Mouse (Mus musculus): ENCODE data around the gene Pxmp4. TPM values are rescaled to one million over a fixed set of nuclear protein-coding genes. Genes with fewer than 3 reads are reported as not detected.

Pxmp4 gene
- polyA plus RNA-seq, 1 experiment from 2014 or later: 24.1 TPM

DNA sequence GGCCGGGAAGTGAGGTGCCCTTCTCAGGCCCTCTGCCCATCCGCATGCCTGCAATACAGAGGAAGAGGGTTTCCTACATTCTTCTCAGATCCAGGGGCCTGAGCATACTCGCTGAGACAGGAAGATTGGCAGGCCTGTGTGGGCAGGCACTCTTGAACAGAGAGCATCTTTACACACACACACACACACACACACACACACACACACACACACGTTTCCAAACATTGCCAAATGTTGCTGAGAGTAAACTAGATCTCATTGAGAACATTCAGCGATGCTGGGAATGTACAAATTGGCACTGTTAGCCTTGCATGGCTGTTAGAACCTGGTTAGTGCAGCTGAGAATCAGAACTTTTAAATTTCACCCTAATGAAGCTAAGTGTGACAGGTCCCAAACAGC, 27.0 kb upstream of the Pxmp4 start:
- Histone ChIP-seq H3K9me3 (ENCODE audit: low read depth, low read length) (no peaks in the 10 kb centered on the region), H3K4me1 (ENCODE audit: insufficient read depth) (no peaks in the 10 kb centered on the region), H3K27me3 (ENCODE audit: insufficient read depth, low read length) (no peaks in the 10 kb centered on the region), H3K4me2 (no peak overlapping the region), H3K4me3 (ENCODE audit: low read depth, low read length) (no peak overlapping the region), H3K27ac (ENCODE audit: low read depth) (no peak overlapping the region), H3K9ac (no peak overlapping the region), H3K36me3 (ENCODE audit: insufficient read depth) (peaks cover 25% of the 10 kb centered on the region; the same call in 1 of the 2 replicates)
- DNase-seq (no peak), ATAC-seq (ENCODE audit: insufficient read depth) (no peak)
- TF ChIP-seq CTCF (IDR thresholded peaks at IDR 0.05; ENCODE audit: low read depth): no peak
- 79% methylated on average over 5 of the region's 5 CpGs for WGBS

DNA sequence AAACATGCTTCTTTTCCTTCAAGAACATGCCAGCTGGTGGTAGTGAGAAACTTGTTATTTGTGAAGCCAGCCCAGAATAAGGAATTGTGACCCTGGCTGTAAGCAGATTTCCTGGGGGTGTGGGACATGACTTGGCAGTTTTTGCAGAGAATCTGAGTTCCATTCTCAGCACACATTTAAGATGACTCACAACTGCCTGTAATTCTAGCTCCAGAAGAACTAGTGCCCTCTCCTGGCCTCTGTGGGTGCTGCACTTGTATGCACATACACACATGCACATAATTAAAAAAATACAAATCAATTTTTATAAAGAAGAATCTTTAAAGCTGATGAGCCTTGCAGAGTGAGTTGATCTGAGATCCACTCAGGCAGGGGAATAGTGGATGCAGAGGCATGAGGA, 20.6 kb upstream of the Pxmp4 start:
- ATAC-seq (ENCODE audit: insufficient read depth) (no peak), DNase-seq (no peak)
- Histone ChIP-seq H3K9ac (no peak overlapping the region), H3K4me1 (ENCODE audit: insufficient read depth) (no peaks in the 10 kb centered on the region), H3K36me3 (ENCODE audit: insufficient read depth) (peaks cover 16% of the 10 kb centered on the region; the same call in 1 of the 2 replicates), H3K27me3 (ENCODE audit: insufficient read depth, low read length) (no peaks in the 10 kb centered on the region), H3K27ac (ENCODE audit: low read depth) (no peak overlapping the region), H3K4me3 (ENCODE audit: low read depth, low read length) (no peak overlapping the region), H3K4me2 (no peak overlapping the region), H3K9me3 (ENCODE audit: low read depth, low read length) (no peaks in the 10 kb centered on the region)
- TF ChIP-seq CTCF (IDR thresholded peaks at IDR 0.05; ENCODE audit: low read depth): no peak

DNA sequence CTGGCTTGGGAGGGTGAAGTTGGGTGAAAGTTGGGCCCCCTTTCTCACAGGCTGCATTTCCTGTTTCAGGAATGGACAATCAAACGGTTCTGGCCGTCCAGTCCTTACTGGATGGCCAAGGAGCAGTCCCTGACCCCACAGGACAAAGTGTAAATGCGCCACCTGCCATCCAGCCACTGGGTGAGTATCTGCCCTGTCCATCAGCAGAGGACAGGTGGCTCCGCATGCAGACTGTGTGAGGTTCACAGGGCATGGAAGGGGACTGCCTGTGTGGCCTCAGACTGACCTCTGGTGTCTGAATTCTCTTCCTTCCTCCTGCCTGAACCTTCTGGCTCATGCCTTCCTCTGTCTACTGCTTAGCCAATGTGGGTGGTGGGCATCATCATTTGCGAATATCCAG, 18.2 kb upstream of the Pxmp4 start:
- Histone ChIP-seq H3K4me2 (no peak overlapping the region), H3K9ac (no peak overlapping the region), H3K27ac (ENCODE audit: low read depth) (no peak overlapping the region), H3K27me3 (ENCODE audit: insufficient read depth, low read length) (no peaks in the 10 kb centered on the region), H3K4me3 (ENCODE audit: low read depth, low read length) (no peak overlapping the region), H3K36me3 (ENCODE audit: insufficient read depth) (peaks cover 11% of the 10 kb centered on the region; the same call in 1 of the 2 replicates), H3K4me1 (ENCODE audit: insufficient read depth) (no peaks in the 10 kb centered on the region), H3K9me3 (ENCODE audit: low read depth, low read length) (no peaks in the 10 kb centered on the region)
- TF ChIP-seq CTCF (IDR thresholded peaks at IDR 0.05; ENCODE audit: low read depth): no peak
- WGBS: 65% methylated on average over 5 of the region's 5 CpGs
- ATAC-seq (ENCODE audit: insufficient read depth): no peak
- DNase-seq: no peak

DNA sequence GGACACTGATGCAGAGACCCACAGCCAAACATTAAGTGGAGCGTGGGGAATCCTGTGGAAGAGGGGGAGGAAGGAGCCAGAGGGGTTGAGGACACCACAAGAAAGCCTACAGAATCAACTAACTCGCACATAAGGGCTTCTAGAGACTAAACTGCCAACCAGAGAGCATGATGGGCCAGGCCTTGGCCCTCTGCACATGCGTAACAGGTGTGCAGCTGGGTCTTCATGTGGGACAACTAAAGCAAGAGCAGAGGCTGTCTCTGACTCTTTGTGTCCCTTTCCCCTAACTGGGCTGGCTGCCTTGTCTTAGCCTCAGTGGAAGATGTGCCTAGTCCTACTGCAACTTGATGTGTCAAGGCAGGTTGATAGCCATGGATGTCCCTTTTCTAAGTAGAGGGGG, 13.6 kb upstream of the Pxmp4 start:
- Histone ChIP-seq H3K27ac (ENCODE audit: low read depth) (no peak overlapping the region), H3K4me2 (no peak overlapping the region), H3K9me3 (ENCODE audit: low read depth, low read length) (no peaks in the 10 kb centered on the region), H3K4me1 (ENCODE audit: insufficient read depth) (peaks cover 5% of the 10 kb centered on the region; the same call in 1 of the 2 replicates), H3K36me3 (ENCODE audit: insufficient read depth) (no peaks in the 10 kb centered on the region), H3K27me3 (ENCODE audit: insufficient read depth, low read length) (no peaks in the 10 kb centered on the region), H3K9ac (no peak overlapping the region), H3K4me3 (ENCODE audit: low read depth, low read length) (no peak overlapping the region)
- ATAC-seq (ENCODE audit: insufficient read depth) (no peak), DNase-seq (no peak)
- TF ChIP-seq CTCF (IDR thresholded peaks at IDR 0.05; ENCODE audit: low read depth): no peak
- WGBS: 84% methylated on average over 3 of the region's 3 CpGs

DNA sequence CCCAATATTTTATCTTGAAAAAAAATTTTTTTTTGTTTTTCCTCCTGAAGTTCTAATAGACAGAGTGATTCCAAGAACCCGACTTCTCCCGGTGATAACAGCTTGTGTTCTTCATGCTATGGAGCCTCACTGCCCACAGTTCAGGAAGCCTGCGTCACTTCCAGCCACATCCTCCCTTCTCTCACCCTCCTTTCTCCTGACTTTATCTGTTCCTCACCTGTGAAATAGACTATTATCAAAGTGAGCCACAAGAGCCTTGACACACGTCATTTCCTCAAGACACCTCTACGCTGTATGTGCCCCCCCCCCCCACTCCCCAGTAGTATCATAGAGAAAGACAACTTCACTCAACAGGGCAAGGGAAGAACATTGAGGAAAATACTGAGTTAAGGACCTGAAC, 12.2 kb upstream of the Pxmp4 start:
- no peaks in the 10 kb centered on the region for H3K27me3 ChIP-seq (ENCODE audit: insufficient read depth, low read length)
- no peak for TF ChIP-seq CTCF (IDR thresholded peaks at IDR 0.05; ENCODE audit: low read depth)
- ATAC-seq (ENCODE audit: insufficient read depth): no peak
- H3K4me2 ChIP-seq: no peak overlapping the region
- H3K4me3 ChIP-seq (ENCODE audit: low read depth, low read length): no peak overlapping the region
- no peaks in the 10 kb centered on the region for H3K36me3 ChIP-seq (ENCODE audit: insufficient read depth)
- no peak overlapping the region for H3K27ac ChIP-seq (ENCODE audit: low read depth)
- H3K9me3 ChIP-seq (ENCODE audit: low read depth, low read length): no peaks in the 10 kb centered on the region
- DNase-seq: no peak
- WGBS: 83% methylated on average over 5 of the region's 5 CpGs
- peaks cover 5% of the 10 kb centered on the region; the same call in 1 of the 2 replicates for H3K4me1 ChIP-seq (ENCODE audit: insufficient read depth)
- no peak overlapping the region for H3K9ac ChIP-seq

DNA sequence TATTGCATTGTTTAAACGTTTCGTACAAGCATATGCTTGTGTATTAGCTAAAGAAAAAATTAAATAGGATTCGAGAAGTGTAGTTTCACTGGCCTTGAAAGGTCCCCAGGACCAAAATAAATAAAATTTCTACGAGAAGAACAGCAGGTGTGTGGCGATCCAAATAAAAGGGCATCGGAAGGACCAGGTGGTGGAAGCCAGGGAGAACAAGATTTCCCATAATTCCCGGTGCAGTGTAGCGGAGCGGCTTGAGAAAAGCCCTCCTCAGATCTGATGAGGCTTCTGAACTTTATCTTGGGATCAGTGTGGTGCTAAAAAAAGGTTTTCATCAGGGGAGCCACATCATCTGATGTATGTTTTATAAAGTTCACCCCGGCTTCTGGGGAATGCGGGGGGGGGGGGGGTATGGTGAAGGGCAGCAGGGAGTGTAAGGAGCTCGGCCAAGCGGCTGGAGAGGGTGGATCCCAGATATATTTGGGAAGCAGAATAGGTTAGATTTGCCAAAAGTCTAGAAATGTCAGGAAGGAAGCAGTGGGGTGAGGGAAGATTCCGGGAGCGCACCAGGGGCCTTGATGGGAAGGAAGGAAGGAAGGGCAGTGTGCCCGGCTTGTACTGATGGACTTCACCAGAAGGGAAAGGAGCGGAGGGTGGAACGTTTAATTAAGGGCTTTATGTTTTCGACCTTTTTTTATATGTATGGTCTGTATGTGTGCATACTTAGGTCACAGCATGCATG, 11.5 kb upstream of the Pxmp4 start:
- Histone ChIP-seq H3K9me3 (ENCODE audit: low read depth, low read length) (no peaks in the 10 kb centered on the region), H3K27me3 (ENCODE audit: insufficient read depth, low read length) (no peaks in the 10 kb centered on the region), H3K36me3 (ENCODE audit: insufficient read depth) (no peaks in the 10 kb centered on the region), H3K9ac (no peak overlapping the region), H3K4me2 (peak overlapping the region; percentile 8; the same call in 1 of the 2 replicates), H3K27ac (ENCODE audit: low read depth) (peak overlapping the region; percentile 13; the same call in 1 of the 2 replicates), H3K4me1 (ENCODE audit: insufficient read depth) (peaks cover 5% of the 10 kb centered on the region; the same call in 1 of the 2 replicates), H3K4me3 (ENCODE audit: low read depth, low read length) (no peak overlapping the region)
- 64% methylated on average over 19 of the region's 19 CpGs for WGBS
- no peak for ATAC-seq (ENCODE audit: insufficient read depth)
- TF ChIP-seq CTCF (IDR thresholded peaks at IDR 0.05; ENCODE audit: low read depth): no peak
- no peak for DNase-seq

DNA sequence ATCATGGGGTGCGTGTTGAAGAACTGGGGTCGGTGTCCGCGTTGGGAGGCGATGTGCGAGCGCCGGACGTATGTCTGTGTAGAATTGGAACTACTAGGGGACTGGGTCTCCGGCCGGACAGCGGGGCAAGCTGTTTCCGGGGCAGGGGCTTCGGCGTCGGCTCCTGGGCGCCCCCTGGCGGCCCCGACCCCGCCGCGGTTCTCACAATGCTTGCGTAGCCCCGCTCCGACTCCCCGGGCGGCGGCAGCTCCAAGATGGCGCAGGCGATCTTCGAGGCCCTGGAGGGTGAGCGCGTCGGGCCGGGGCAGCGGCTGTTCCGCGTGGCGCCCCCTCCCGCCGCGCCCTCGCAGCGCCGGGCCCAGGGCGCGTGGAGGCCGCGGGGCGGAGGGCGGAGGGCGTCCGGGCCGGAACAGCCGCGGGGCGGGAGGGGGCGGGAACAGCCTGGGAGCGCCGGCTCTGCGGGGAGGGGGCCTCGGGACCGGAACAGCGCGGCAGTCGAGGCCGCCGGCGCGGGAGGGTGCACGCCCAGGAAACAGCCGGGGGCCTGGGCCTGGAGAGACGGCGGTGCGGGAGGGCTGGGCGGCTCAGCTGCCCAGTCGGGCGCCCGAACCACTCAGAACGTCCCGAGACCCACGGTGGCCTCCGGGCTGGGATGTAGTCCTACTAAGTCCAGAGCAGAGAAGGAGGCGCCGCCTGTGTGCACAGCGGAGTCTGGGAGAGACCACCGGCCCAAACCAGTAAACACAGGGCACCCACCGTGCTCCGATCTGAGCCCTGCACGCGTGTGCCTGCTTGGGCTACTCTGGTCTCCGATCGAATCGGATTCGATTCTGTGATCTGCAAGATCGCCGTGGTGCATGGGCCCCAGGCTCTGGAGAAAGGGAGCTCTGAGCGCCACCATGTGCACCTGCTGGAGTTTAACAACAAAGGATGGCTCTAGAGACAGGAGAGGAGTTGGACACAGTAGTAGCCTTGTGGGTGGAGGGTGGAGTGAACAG, 9.9 kb upstream of the Pxmp4 start, which contains the start of the genes Zfp341 and 4930519P11Rik:
Zfp341 (plus strand) TSS at position 180 of the 998 bp plus-strand sequence.
4930519P11Rik (minus strand) TSS at position 320 of the 998 bp plus-strand sequence.
- peak within 1 kb of the TSS; percentile 53 for H3K4me3 ChIP-seq (ENCODE audit: low read depth, low read length)
- peak within 1 kb of the TSS; percentile 98 for H3K27ac ChIP-seq (ENCODE audit: low read depth)
- H3K4me1 ChIP-seq (ENCODE audit: insufficient read depth): peaks cover 5% of the 10 kb centered on the region; the same call in 1 of the 2 replicates
- H3K9me3 ChIP-seq (ENCODE audit: low read depth, low read length): no peaks in the 10 kb centered on the region
- H3K9ac ChIP-seq: peak within 1 kb of the TSS; percentile 80
- TF ChIP-seq CTCF (IDR thresholded peaks at IDR 0.05; ENCODE audit: low read depth): peak; percentile 66
- under 1% methylated on average over 92 of the region's 98 CpGs for WGBS
- no peaks in the 10 kb centered on the region for H3K27me3 ChIP-seq (ENCODE audit: insufficient read depth, low read length)
- ATAC-seq (ENCODE audit: insufficient read depth) (peak; percentile 97), DNase-seq (peak; percentile 97)
- no peaks in the 10 kb centered on the region for H3K36me3 ChIP-seq (ENCODE audit: insufficient read depth)
- H3K4me2 ChIP-seq: peak within 1 kb of the TSS; percentile 83
